Mouse (Mus musculus) forebrain, embryonic 16.5 days (tissue): ENCODE data around the gene Bcam. TPM values are rescaled to one million over a fixed set of nuclear protein-coding genes. Genes with fewer than 3 reads are reported as not detected.

Source experiments
- ATAC-seq: fragments of 200-750 bp; cut with Nextera tagmentation; 2 replicates; pipeline ENCODE4 v1.8.0; 2017; ENCODE audit warnings: mild to moderate bottlenecking, moderate library complexity
- H3K27ac ChIP-seq: fragments of 300-500 bp; sonication (generic); 2 replicates; pipeline ENCODE4 v1.5.1; 2014; ENCODE audit warnings: low read length, control low read depth
- H3K27me3 ChIP-seq: fragments of 300-500 bp; sonication (generic); replicated peaks from 2 replicates; pipeline ENCODE4 v1.6.1; 2014; ENCODE audit warnings: low read length; ENCODE audit not compliant: control insufficient read depth, insufficient read depth
- H3K36me3 ChIP-seq: fragments of 300-500 bp; sonication (generic); 2 replicates; pipeline ENCODE4 v1.6.1; 2014; ENCODE audit not compliant: control insufficient read depth, insufficient read depth
- H3K4me1 ChIP-seq: fragments of 300-500 bp; sonication (generic); replicated peaks from 2 replicates; pipeline ENCODE4 v1.6.1; 2014; ENCODE audit warnings: low read length; ENCODE audit not compliant: control insufficient read depth, insufficient read depth
- H3K4me2 ChIP-seq: fragments of 300-500 bp; sonication (generic); 2 replicates; pipeline ENCODE4 v1.6.1; 2014; ENCODE audit warnings: mild to moderate bottlenecking, low read length, control low read depth
- H3K4me3 ChIP-seq: fragments of 300-500 bp; sonication (generic); replicated peaks from 2 replicates; pipeline ENCODE4 v1.5.1; 2014; ENCODE audit warnings: mild to moderate bottlenecking, low read length, control low read depth
- H3K9ac ChIP-seq: fragments of 300-500 bp; sonication (generic); replicated peaks from 2 replicates; pipeline ENCODE4 v1.6.1; 2014; ENCODE audit warnings: low read depth, low read length, control low read depth
- H3K9me3 ChIP-seq: fragments of 300-500 bp; sonication (generic); 2 replicates; pipeline ENCODE4 v1.6.1; 2016; ENCODE audit warnings: low read length; ENCODE audit not compliant: control insufficient read depth
- WGBS: fragments of 180-500 bp; shearing (Covaris S2); extraction: QIAGEN DNeasy Blood & Tissue Kit; methylation state at CpG from one replicate; pipeline ENCODE4 v1.1.7; 2014; 5-methylcytosine and 5-hydroxymethylcytosine counted together
- polyA plus RNA-seq: library from polyadenylated mRNA; unstranded; fragments of >200 nt; fragmentation: Nextera tagmentation; extraction: Ambion mirVana; gene quantifications from 2 replicates; pipeline ENCODE4 v1.2.1, GENCODE M21; 2015

Bcam gene
- polyA plus RNA-seq, 1 experiment from 2014 or later: 7.9 TPM

GRCm38 (mm10) chr7:19778645-19779044, 7.8 kb upstream of the Bcam start:
- no peaks in the 10 kb centered on the region for H3K27me3 ChIP-seq
- H3K9me3 ChIP-seq: no peaks in the 10 kb centered on the region
- H3K27ac ChIP-seq: no peak overlapping the region
- H3K4me1 ChIP-seq: no peaks in the 10 kb centered on the region
- no peak overlapping the region for H3K9ac ChIP-seq
- ATAC-seq: no peak
- no peaks in the 10 kb centered on the region for H3K36me3 ChIP-seq
- WGBS: 87% methylated on average over 8 of the region's 8 CpGs
- no peak overlapping the region for H3K4me3 ChIP-seq
- H3K4me2 ChIP-seq: no peak overlapping the region

GRCm38 (mm10) chr7:19777049-19777723, 6.4 kb upstream of the Bcam start:
- H3K9ac ChIP-seq: no peak overlapping the region
- H3K4me3 ChIP-seq: no peak overlapping the region
- no peak overlapping the region for H3K4me2 ChIP-seq
- no peak for ATAC-seq
- H3K9me3 ChIP-seq: no peaks in the 10 kb centered on the region
- 85% methylated on average over 11 of the region's 11 CpGs for WGBS
- H3K27me3 ChIP-seq: no peaks in the 10 kb centered on the region; the same call in 1 of the 2 replicates
- H3K27ac ChIP-seq: no peak overlapping the region
- no peaks in the 10 kb centered on the region for H3K4me1 ChIP-seq
- H3K36me3 ChIP-seq: no peaks in the 10 kb centered on the region

- ATAC-seq: no peak
- H3K27me3 ChIP-seq: peaks cover 28% of the 10 kb centered on the region
- H3K27ac ChIP-seq: no peak overlapping the region
- 64% methylated on average over 4 of the region's 4 CpGs for WGBS
- no peak overlapping the region for H3K9ac ChIP-seq
- no peak overlapping the region for H3K4me3 ChIP-seq
- peaks cover 9% of the 10 kb centered on the region for H3K4me1 ChIP-seq
- no peaks in the 10 kb centered on the region for H3K9me3 ChIP-seq
- H3K36me3 ChIP-seq: no peaks in the 10 kb centered on the region
- H3K4me2 ChIP-seq: no peak overlapping the region
Observed at GRCm38 (mm10) chr7:19771682-19772081, 866 bp upstream of the Bcam start.

GRCm38 (mm10) chr7:19770375-19770754, 451 bp downstream of the Bcam start:
- H3K4me2 ChIP-seq: peak overlapping the region; percentile 55
- H3K4me1 ChIP-seq: peaks cover 9% of the 10 kb centered on the region

GRCm38 (mm10) chr7:19769434-19770374, 1.1 kb downstream of the Bcam start:
- no peak; the same call in 1 of the 2 replicates for ATAC-seq
- peaks cover 9% of the 10 kb centered on the region for H3K4me1 ChIP-seq
- H3K9ac ChIP-seq: peak overlapping the region; percentile 48
- peaks cover 28% of the 10 kb centered on the region for H3K27me3 ChIP-seq
- no peaks in the 10 kb centered on the region for H3K9me3 ChIP-seq
- no peaks in the 10 kb centered on the region for H3K36me3 ChIP-seq
- peak overlapping the region; percentile 39 for H3K4me3 ChIP-seq
- no peak overlapping the region for H3K27ac ChIP-seq
- 9% methylated on average over 16 of the region's 16 CpGs for WGBS
- H3K4me2 ChIP-seq: peak overlapping the region; percentile 55

More at GRCm38 (mm10) chr7:19770375-19770754, 451 bp downstream of the Bcam start:
- peak overlapping the region; percentile 39 for H3K4me3 ChIP-seq
- peaks cover 28% of the 10 kb centered on the region for H3K27me3 ChIP-seq
- H3K27ac ChIP-seq: no peak overlapping the region
- H3K9ac ChIP-seq: peak overlapping the region; percentile 48
- H3K9me3 ChIP-seq: no peaks in the 10 kb centered on the region
- no peaks in the 10 kb centered on the region for H3K36me3 ChIP-seq
- under 1% methylated on average over 28 of the region's 28 CpGs for WGBS
- ATAC-seq: peak; percentile 77

GRCm38 (mm10) chr7:19769001-19769400, 1.8 kb downstream of the Bcam start:
- Histone ChIP-seq H3K4me1 (peaks cover 9% of the 10 kb centered on the region), H3K36me3 (no peaks in the 10 kb centered on the region), H3K4me3 (no peak overlapping the region), H3K9me3 (no peaks in the 10 kb centered on the region), H3K9ac (no peak overlapping the region), H3K27ac (no peak overlapping the region), H3K4me2 (no peak overlapping the region), H3K27me3 (peaks cover 28% of the 10 kb centered on the region)
- 30% methylated on average over 4 of the region's 4 CpGs for WGBS
- no peak for ATAC-seq

- H3K9me3 ChIP-seq: no peaks in the 10 kb centered on the region
- H3K27me3 ChIP-seq: peaks cover 28% of the 10 kb centered on the region
- H3K4me2 ChIP-seq: no peak overlapping the region
- H3K9ac ChIP-seq: no peak overlapping the region
- no peak for ATAC-seq
- peaks cover 9% of the 10 kb centered on the region for H3K4me1 ChIP-seq
- no peak overlapping the region for H3K27ac ChIP-seq
- 68% methylated on average over 14 of the region's 14 CpGs for whole genome bisulfite sequencing
- H3K36me3 ChIP-seq: no peaks in the 10 kb centered on the region
- no peak overlapping the region for H3K4me3 ChIP-seq
Observed at GRCm38 (mm10) chr7:19768251-19768650, 2.6 kb downstream of the Bcam start.

- Histone ChIP-seq H3K4me2 (no peak overlapping the region), H3K27me3 (peaks cover 7% of the 10 kb centered on the region), H3K9me3 (no peaks in the 10 kb centered on the region), H3K9ac (no peak overlapping the region), H3K4me3 (no peak overlapping the region), H3K36me3 (no peaks in the 10 kb centered on the region), H3K4me1 (no peaks in the 10 kb centered on the region), H3K27ac (no peak overlapping the region)
- ATAC-seq: no peak
- 96% methylated on average over 8 of the region's 9 CpGs for WGBS
Observed at GRCm38 (mm10) chr7:19764581-19764980, 6.2 kb downstream of the Bcam start.

- H3K4me3 ChIP-seq: no peak overlapping the region
- ATAC-seq: no peak
- H3K36me3 ChIP-seq: no peaks in the 10 kb centered on the region
- H3K27me3 ChIP-seq: peaks cover under 1% of the 10 kb centered on the region; the same call in 1 of the 2 replicates
- no peak overlapping the region for H3K9ac ChIP-seq
- no peak overlapping the region for H3K4me2 ChIP-seq
- H3K4me1 ChIP-seq: no peaks in the 10 kb centered on the region
- H3K9me3 ChIP-seq: no peaks in the 10 kb centered on the region
- 88% methylated on average over 13 of the region's 13 CpGs for WGBS
- H3K27ac ChIP-seq: no peak overlapping the region
Observed at GRCm38 (mm10) chr7:19763829-19764477, 6.9 kb downstream of the Bcam start.
